Mouse (Mus musculus) T-helper 2 cell (primary cell): ENCODE measurements at regions not wholly inside any gene's neighbourhood (a gene's known extent, or its start where the extent isn't known, plus 50 kb on each side); places are given as distances from the start of the nearest gene placed in this dataset.

Experiments
- in situ Hi-C: fragments of 300-600 bp; cut with MboI, MseI; formaldehyde crosslinking; loops from one replicate; pipeline ENCODE4 v1.15.1; 2025; ENCODE audit warnings: high pct_unique_total_duplicates

DNA sequence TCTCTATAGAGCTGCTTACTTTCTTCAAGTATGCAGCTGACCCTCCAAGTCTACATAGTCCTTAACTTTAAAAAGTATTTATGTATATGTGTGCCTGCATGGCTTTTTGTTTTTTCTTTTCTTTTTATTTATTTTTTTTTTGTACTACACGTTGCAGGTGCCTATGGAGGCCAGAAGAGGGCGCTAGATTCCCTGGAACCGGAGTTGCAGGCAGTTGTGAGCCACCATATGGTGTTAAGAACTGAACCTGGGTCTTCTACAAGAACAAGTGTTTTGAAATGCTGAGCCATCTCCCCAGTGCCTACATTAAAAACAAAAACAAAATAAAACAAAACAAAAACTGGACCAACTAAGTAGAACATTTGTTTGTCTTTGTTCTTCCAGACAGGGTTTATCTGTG lies 325.9 kb upstream of the Dio3 start:
- in situ Hi-C loops: no loop called here

DNA sequence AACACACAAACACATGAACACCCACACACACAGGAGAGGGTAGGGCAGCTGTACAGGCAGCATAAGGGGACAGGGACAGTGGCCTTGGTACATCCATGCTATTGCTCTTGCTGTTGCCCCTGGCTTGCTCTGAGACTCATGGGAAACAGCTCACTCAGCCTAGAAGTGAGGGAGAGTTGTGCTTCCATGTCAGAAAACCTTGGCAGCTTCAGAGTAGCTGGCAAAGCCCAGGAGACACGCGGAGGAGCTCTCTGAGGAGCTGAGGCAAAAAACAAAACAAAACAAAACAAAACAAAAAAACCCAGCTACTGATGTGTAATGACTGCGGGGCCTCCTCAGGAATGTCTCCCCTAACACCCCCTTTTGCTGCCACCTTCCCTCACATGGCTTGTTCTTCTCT lies 321.6 kb upstream of the Dio3 start:
- in situ Hi-C loops: no loop called here

DNA sequence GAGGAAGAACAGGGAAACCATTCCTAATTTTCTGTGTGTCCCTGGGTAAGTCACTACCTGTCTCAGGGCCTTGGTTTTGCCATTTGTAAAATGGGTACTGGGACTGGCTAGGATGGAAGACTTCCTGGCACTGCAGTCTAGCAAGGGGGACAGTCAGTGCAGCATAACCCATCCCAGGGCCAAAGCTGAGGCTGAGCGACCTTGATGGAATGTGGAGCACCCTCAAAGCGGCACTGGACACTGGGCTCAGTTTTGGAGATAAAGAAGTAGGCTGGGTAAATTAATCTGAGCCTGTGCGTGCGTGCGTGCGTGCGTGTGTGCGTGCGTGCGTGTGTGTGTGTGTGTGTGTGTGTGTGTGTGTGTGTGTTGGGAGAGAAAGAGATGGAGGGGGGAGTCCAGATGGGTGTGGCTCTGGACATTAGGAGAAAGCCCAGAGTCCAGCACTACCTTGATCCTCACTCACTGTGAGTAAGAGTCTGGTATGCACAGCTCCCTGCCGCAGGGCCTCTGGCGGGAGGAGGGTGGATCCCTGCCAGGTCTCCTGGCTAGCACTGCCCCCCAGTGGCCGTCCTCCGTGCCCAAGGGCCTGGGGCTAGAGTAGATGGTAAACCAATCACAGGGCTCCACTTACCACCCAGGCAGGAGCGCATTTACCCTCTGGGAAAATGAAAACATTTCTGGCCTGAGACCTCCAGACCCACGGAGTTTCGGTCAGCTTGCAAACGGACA lies 320.3 kb upstream of the Dio3 start:
- in situ Hi-C loops: no loop called here

DNA sequence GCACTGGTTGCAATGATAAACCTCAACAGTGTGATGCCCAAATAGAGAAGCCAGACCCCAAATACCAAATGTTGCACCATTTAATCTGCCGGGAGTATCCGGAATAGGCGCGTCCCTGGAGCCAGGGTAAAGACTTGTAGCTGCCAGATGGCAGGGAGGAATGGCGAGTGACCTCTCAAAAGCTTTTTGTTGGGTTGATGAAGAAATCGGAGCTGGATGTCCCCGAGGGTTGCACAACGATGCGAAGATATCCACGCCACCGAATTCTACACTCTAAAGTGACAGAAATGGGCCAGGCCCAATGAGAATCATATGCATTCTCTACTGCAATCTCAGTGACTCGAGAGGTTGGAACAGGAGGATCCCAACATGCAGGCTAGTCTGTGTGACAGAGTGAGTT lies 312.1 kb upstream of the Dio3 start:
- in situ Hi-C loops: no loop called here

GRCm38 (mm10) chr12:109968303-109968702 lies 310.6 kb upstream of the Dio3 start:
- in situ Hi-C loops: no loop called here

- in situ Hi-C loops: no loop called here
Measured at GRCm38 (mm10) chr12:109971508-109971907, 307.4 kb upstream of the Dio3 start.

- in situ Hi-C loops: no loop called here
Measured at GRCm38 (mm10) chr12:109972366-109973015, 306.4 kb upstream of the Dio3 start.

- in situ Hi-C loops: no loop called here
Measured at GRCm38 (mm10) chr12:109973598-109973997, 305.3 kb upstream of the Dio3 start.

DNA sequence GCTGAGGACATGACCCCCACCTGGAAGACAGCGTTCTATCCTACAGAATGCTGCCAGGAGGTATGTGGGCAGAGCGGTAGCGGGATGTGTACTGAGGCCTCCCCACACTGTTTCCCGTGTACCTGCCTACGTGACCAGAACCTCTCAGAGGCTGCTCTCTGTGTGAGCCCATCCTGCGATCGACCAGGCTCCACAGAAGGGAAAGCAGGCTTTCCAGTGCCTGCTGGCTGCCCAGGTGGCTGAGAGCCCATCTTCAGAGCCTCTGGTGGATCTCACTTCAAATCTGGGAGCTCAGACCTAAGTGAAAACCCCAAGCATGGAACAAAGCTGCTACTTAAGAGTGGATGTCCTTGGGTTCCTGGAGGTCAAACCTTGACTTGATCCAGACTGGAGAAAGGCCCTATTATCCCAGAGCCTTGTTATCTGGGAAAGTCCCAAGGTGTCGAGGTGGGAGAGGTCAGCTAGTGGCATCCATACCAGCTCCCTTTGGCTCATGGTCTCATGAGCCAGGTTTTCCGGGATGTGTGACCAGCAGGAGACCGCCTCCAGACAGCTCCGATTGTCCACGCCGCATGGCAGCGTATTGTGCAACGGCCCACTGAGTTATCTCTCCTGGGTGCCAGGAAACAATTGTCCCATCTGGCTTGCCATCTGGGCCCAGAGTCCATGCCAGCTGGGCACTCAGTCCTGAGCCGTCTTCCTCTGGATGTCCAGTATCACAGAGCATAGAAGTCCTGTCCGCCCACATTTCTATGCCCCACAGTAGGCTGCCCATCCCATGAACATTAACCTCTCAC lies 303.5 kb upstream of the Dio3 start:
- in situ Hi-C loops: no loop called here

DNA sequence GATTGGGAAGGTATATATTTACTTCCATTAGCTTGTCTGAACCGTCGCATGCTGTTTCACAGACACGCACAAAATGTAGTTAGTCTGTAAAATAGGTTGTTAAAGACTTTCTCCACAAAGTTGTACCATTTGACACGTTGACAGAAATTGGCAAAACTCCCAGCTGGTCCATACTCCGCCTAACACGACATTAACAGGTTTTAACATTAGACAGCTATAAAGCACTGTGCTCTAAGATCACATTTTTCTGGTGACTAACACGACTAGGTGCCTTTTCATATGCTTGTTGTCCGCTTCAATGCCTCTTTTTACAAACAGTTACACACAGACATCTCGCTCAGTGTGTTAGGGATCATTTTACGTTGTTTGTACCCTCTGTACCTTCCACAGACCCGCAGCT lies 294.2 kb upstream of the Dio3 start:
- in situ Hi-C loops: no loop called here

DNA sequence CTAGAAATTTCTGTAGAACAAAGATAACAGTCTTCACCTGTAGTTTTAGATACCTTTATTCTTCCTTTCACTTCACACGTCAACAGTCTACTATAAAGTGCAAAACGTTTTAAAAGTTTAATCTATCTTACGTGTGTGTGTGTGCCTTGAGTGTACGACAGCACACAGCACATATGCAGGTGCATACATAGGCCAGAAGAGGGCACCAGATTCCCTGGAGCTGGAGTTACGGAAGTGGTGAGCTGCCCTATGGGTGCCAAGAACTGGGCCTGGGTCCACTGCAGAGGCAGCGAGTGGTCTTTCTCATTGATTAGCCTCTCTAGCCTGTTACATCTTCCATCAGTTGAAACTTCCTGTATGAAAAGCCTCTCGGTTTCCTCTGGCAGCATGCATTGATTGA lies 285.5 kb upstream of the Dio3 start:
- in situ Hi-C loops: no loop called here

- in situ Hi-C loops: no loop called here
Measured at GRCm38 (mm10) chr12:110002717-110003116, 276.2 kb upstream of the Dio3 start.

GRCm38 (mm10) chr12:110009136-110009535 lies 269.7 kb upstream of the Dio3 start:
- in situ Hi-C loops: no loop called here

- in situ Hi-C loops: no loop called here
Measured at GRCm38 (mm10) chr12:110020541-110021470, 258.1 kb upstream of the Dio3 start.

GRCm38 (mm10) chr12:110021690-110022089 lies 257.2 kb upstream of the Dio3 start:
- in situ Hi-C loops: no loop called here

- in situ Hi-C loops: no loop called here
Measured at GRCm38 (mm10) chr12:110022631-110023030, 256.2 kb upstream of the Dio3 start.

GRCm38 (mm10) chr12:110023192-110024101 lies 255.4 kb upstream of the Dio3 start:
- in situ Hi-C loops: no loop called here

GRCm38 (mm10) chr12:110024295-110024694 lies 254.6 kb upstream of the Dio3 start:
- in situ Hi-C loops: no loop called here

DNA sequence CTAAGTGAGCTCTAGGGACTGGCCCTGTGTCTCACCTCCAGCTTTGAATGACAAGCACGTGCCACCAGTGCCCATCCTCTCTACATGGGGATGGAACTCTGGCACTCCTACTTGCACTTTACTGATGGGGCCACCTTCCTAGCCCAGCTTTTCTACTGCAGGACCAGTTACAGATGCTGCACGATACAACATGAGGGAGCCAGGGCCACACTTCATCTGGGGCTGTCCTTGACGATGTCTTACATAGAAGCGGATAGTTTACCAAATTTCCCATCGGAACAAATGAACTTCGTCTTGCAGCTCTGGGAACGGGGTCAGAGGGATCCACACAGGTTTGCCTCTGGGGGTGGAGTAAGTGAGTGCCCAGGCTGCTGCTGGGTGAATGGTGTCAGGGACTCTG lies 253.7 kb upstream of the Dio3 start:
- in situ Hi-C loops: loop anchor here (5.0 kb wide), 1 partner anchor 337 kb away; no protein-coding TSS in a partner anchor

DNA sequence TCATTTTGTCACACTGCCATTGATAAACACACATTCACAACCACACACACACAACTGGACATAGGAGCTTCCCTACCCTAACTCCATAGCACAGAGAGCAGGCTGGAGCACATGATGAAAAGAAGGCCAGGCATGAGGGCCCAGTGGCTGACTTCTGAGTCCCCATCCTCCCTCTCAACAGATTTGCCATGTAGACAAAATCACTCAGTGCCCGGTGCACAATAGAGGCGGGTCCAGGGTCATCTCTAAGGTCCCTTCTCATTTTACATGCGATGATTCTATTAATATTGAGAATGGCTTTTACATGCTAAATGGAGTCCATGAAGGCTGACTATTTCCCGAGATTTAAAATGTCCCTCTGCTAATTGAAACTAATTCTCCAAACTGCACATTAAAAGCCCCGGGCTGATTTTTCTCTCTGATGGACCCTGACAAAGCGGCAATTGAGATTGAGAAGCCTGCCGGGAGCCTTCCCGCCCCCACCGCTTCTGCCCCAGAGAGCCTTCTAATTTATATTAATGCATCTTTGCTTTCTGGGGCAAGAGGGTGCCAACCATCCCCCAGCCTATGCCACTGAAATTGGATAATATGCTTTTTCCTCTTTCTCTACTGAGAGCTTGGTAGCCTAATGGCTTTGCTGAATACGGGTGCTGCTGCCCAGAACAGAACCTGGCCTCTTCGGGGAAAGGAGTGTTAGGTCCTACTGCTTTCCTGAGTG lies 252.7 kb upstream of the Dio3 start:
- in situ Hi-C loops: loop anchor here (5.0 kb wide), 1 partner anchor 336 kb away; no protein-coding TSS in a partner anchor
